Mouse (Mus musculus) liver, embryonic 16.5 days (tissue): ENCODE measurements around the gene Rrm2. TPM values are rescaled to one million over a fixed set of nuclear protein-coding genes. Genes with fewer than 3 reads are reported as not detected.
"Not testable (repeated sequence)": the region's sequence is repeated elsewhere in the genome, so short reads cannot be mapped to it uniquely, and the experiment has no call there.

Experiments used
- ATAC-seq: fragments of 200-750 bp; cut with Nextera tagmentation; 2 replicates; pipeline ENCODE4 v1.8.0; 2017; ENCODE audit warnings: low read depth, mild to moderate bottlenecking, moderate number of reproducible peaks, moderate library complexity
- H3K27ac ChIP-seq: fragments of 300-500 bp; sonication (generic); 2 replicates; pipeline ENCODE4 v1.5.1; 2014; ENCODE audit warnings: mild to moderate bottlenecking, low read length
- H3K27me3 ChIP-seq: fragments of 300-500 bp; sonication (generic); 2 replicates; pipeline ENCODE4 v1.6.1; 2014; ENCODE audit warnings: low read depth, low read length, mixed read lengths; ENCODE audit not compliant: control insufficient read depth, insufficient read depth
- H3K36me3 ChIP-seq: fragments of 300-500 bp; sonication (generic); 2 replicates; pipeline ENCODE4 v1.6.1; 2014; ENCODE audit warnings: mild to moderate bottlenecking; ENCODE audit not compliant: control insufficient read depth, insufficient read depth
- H3K4me1 ChIP-seq: fragments of 300-500 bp; sonication (generic); 2 replicates; pipeline ENCODE4 v1.6.1; 2014; ENCODE audit warnings: low read depth, low read length, mixed read lengths; ENCODE audit not compliant: control insufficient read depth
- H3K4me2 ChIP-seq: fragments of 300-500 bp; sonication (generic); 2 replicates; pipeline ENCODE4 v1.6.1; 2014; ENCODE audit warnings: low read depth, low read length, mixed read lengths
- H3K4me3 ChIP-seq: fragments of 300-500 bp; sonication (generic); 2 replicates; pipeline ENCODE4 v1.5.1; 2014; ENCODE audit warnings: low read depth, mild to moderate bottlenecking, low read length
- H3K9ac ChIP-seq: fragments of 300-500 bp; sonication (generic); 2 replicates; pipeline ENCODE4 v1.6.1; 2014; ENCODE audit warnings: low read depth, low read length
- H3K9me3 ChIP-seq: fragments of 300-500 bp; sonication (generic); replicated peaks from 2 replicates; pipeline ENCODE4 v1.6.1; 2016; ENCODE audit warnings: low read length; ENCODE audit not compliant: control insufficient read depth
- WGBS: fragments of 180-500 bp; shearing (Covaris S2); extraction: QIAGEN DNeasy Blood & Tissue Kit; methylation state at CpG from one replicate; pipeline ENCODE4 v1.1.7; 2014; ENCODE audit not compliant: insufficient replicate concordance; 5-methylcytosine and 5-hydroxymethylcytosine counted together
- polyA plus RNA-seq: library from polyadenylated mRNA; unstranded; fragments of >200 nt; fragmentation: Nextera tagmentation; extraction: Ambion mirVana; gene quantifications from 2 replicates; pipeline ENCODE4 v1.2.1, GENCODE M21; 2015

Gene Rrm2
- polyA plus RNA-seq, 1 experiment from 2014 or later = 418 TPM

GRCm38 (mm10) chr12:24734828-24735394 is 26.9 kb downstream of the Rrm2 start:
- Histone ChIP-seq H3K4me1 (no peaks in the 10 kb centered on the region; the same call in 1 of the 2 replicates), H3K9ac (no peak overlapping the region), H3K27ac (no peak overlapping the region), H3K36me3 (no peaks in the 10 kb centered on the region), H3K4me3 (no peak overlapping the region), H3K9me3 (no peaks in the 10 kb centered on the region), H3K4me2 (no peak overlapping the region), H3K27me3 (no peaks in the 10 kb centered on the region)
- 65% methylated on average over 13 of the region's 13 CpGs for WGBS
- ATAC-seq = no peak

- Histone ChIP-seq H3K4me1 (no peaks in the 10 kb centered on the region; the same call in 1 of the 2 replicates), H3K4me3 (no peak overlapping the region), H3K27ac (no peak overlapping the region), H3K4me2 (no peak overlapping the region), H3K27me3 (no peaks in the 10 kb centered on the region), H3K36me3 (no peaks in the 10 kb centered on the region), H3K9ac (no peak overlapping the region), H3K9me3 (no peaks in the 10 kb centered on the region)
- 48% methylated on average over 2 of the region's 2 CpGs for WGBS
- no peak for ATAC-seq
These were observed 28.9 kb downstream of the Rrm2 start for GRCm38 (mm10) chr12:24736956-24737355.

- Histone ChIP-seq H3K4me2 (no peak overlapping the region), H3K27ac (no peak overlapping the region), H3K36me3 (no peaks in the 10 kb centered on the region), H3K27me3 (no peaks in the 10 kb centered on the region), H3K9ac (no peak overlapping the region), H3K4me3 (no peak overlapping the region), H3K9me3 (no peaks in the 10 kb centered on the region), H3K4me1 (no peaks in the 10 kb centered on the region; the same call in 1 of the 2 replicates)
- 47% methylated on average over 1 of the region's 1 CpGs for WGBS
- ATAC-seq = no peak
These were observed 31.9 kb downstream of the Rrm2 start for GRCm38 (mm10) chr12:24739963-24740362.

GRCm38 (mm10) chr12:24741535-24741934 is 33.5 kb downstream of the Rrm2 start:
- not testable (repeated sequence) for H3K9ac ChIP-seq, H3K27me3 ChIP-seq, H3K4me2 ChIP-seq, H3K36me3 ChIP-seq, H3K4me3 ChIP-seq, H3K27ac ChIP-seq, H3K9me3 ChIP-seq, H3K4me1 ChIP-seq, ATAC-seq
- WGBS = 47% methylated on average over 6 of the region's 6 CpGs

- no peak for ATAC-seq
- Histone ChIP-seq H3K9ac (no peak overlapping the region), H3K27ac (no peak overlapping the region), H3K9me3 (no peaks in the 10 kb centered on the region), H3K36me3 (no peaks in the 10 kb centered on the region), H3K4me2 (no peak overlapping the region), H3K4me3 (no peak overlapping the region), H3K27me3 (no peaks in the 10 kb centered on the region), H3K4me1 (no peaks in the 10 kb centered on the region; the same call in 1 of the 2 replicates)
- WGBS = 24% methylated on average over 1 of the region's 1 CpGs
These were observed 36.3 kb downstream of the Rrm2 start for GRCm38 (mm10) chr12:24744309-24744708.

GRCm38 (mm10) chr12:24746579-24747296 is 38.7 kb downstream of the Rrm2 start:
- no peak overlapping the region for H3K4me2 ChIP-seq
- H3K9ac ChIP-seq = no peak overlapping the region
- H3K4me1 ChIP-seq = no peaks in the 10 kb centered on the region
- H3K9me3 ChIP-seq = no peaks in the 10 kb centered on the region
- no peak overlapping the region for H3K4me3 ChIP-seq
- ATAC-seq = no peak
- H3K27me3 ChIP-seq = no peaks in the 10 kb centered on the region
- no peak overlapping the region for H3K27ac ChIP-seq
- H3K36me3 ChIP-seq = no peaks in the 10 kb centered on the region
- WGBS = 62% methylated on average over 5 of the region's 5 CpGs

GRCm38 (mm10) chr12:24747297-24747696 is 39.3 kb downstream of the Rrm2 start:
- no peaks in the 10 kb centered on the region for H3K4me1 ChIP-seq
- no peaks in the 10 kb centered on the region for H3K36me3 ChIP-seq
- H3K9me3 ChIP-seq = no peaks in the 10 kb centered on the region
- H3K4me2 ChIP-seq = no peak overlapping the region
- ATAC-seq = no peak
- no peak overlapping the region for H3K27ac ChIP-seq
- no peak overlapping the region for H3K9ac ChIP-seq
- H3K4me3 ChIP-seq = no peak overlapping the region
- no peaks in the 10 kb centered on the region for H3K27me3 ChIP-seq
- 66% methylated on average over 8 of the region's 8 CpGs for WGBS

GRCm38 (mm10) chr12:24750521-24750920 is 42.5 kb downstream of the Rrm2 start:
- Histone ChIP-seq H3K4me2 (no peak overlapping the region), H3K4me1 (no peaks in the 10 kb centered on the region), H3K9me3 (no peaks in the 10 kb centered on the region), H3K4me3 (no peak overlapping the region), H3K9ac (no peak overlapping the region), H3K27me3 (no peaks in the 10 kb centered on the region), H3K27ac (no peak overlapping the region), H3K36me3 (no peaks in the 10 kb centered on the region)
- 70% methylated on average over 6 of the region's 6 CpGs for WGBS
- ATAC-seq = no peak

GRCm38 (mm10) chr12:24753680-24754079 is 45.6 kb downstream of the Rrm2 start:
- 58% methylated on average over 4 of the region's 4 CpGs for WGBS
- no peak for ATAC-seq

More at GRCm38 (mm10) chr12:24753680-24754079, 45.6 kb downstream of the Rrm2 start:
- H3K9ac ChIP-seq = no peak overlapping the region
- no peaks in the 10 kb centered on the region for H3K9me3 ChIP-seq
- H3K4me1 ChIP-seq = no peaks in the 10 kb centered on the region
- H3K27ac ChIP-seq = no peak overlapping the region
- no peaks in the 10 kb centered on the region for H3K36me3 ChIP-seq
- H3K4me3 ChIP-seq = no peak overlapping the region
- H3K27me3 ChIP-seq = no peaks in the 10 kb centered on the region
- no peak overlapping the region for H3K4me2 ChIP-seq
